Mouse (Mus musculus) lung, postnatal 0 days (tissue): Measurements from ENCODE around the gene Ndst2.

Experiments
- CTCF ChIP-seq: IDR thresholded peaks from 2 replicates; pipeline ENCODE4 v1.5.1; 2016; ENCODE audit warnings: antibody characterized with exemption, mild to moderate bottlenecking
- EP300 ChIP-seq: IDR thresholded peaks from 2 replicates; pipeline ENCODE4 v1.6.1; 2016; ENCODE audit warnings: antibody characterized with exemption, mild to moderate bottlenecking, control low read depth

DNA sequence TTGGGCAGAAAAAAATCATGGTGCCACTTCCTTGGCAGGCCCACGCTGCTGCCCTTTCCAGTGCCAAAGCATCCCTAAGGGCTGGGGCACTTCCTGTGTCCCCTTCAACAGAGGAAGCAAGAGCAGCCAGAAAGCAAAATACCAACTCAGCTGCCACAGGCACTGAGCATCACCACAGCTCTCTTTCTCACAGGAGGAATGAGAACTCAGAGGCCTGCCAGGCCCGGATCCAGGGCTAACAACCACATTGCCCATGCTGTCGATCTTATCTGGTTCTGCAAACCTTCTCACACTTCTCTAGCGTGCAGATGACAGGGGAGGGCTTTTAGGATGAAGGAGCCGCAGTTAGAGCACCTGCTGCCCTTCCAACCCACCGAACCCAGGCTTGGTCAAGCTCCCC lies 38.4 kb upstream of the Ndst2 start:
- no peak for TF ChIP-seq CTCF
- no peak for TF ChIP-seq EP300
